Mouse (Mus musculus): Measurements from ENCODE around the gene Ankrd13d.

GRCm38 (mm10) chr19:4265956-4266355 is 17.0 kb downstream of the Ankrd13d start:
- TF ChIP-seq TAL1 (IDR thresholded peaks at IDR 0.05; ENCODE audit: low read length) = no peak
- TF ChIP-seq USF1 (IDR thresholded peaks at IDR 0.05; ENCODE audit: low read depth, low read length) = no peak
